Mouse (Mus musculus): ENCODE measurements around the gene Eef1b2.

DNA sequence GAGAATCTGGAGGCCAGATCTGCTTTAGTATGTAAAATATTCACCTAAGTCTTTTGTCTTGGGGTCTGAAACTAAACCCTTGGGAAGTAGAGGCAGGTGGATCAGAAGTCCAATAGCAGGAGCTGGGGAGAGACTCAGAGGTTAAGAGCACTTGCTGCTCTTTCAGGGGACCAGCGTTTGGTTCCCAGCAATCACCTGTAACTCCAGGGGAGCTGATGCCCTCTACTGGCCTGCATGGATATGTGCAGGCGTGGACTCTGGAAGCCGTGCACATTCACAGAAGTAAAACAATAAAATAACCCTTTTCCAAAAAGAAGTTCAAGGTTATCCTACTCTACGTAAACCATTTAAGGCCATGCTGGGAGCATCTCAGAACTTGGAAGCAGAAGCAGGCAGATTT lies 42.7 kb downstream of the Eef1b2 start:
- TF ChIP-seq CTCF (IDR thresholded peaks at IDR 0.05; ENCODE audit: low read depth) (0 out of 2 replicates have a peak, but pooled peaks have one; percentile 5), EP300 (IDR thresholded peaks at IDR 0.05; ENCODE audit: low read depth) (no peak)
